Mouse (Mus musculus) myocyte (in vitro differentiated cells): ENCODE measurements around the gene Car8.

ENCODE experiments used
- CEBPB ChIP-seq: IDR thresholded peaks from 2 replicates; pipeline ENCODE4 v1.6.1; 2011; ENCODE audit warnings: mild to moderate bottlenecking, moderate library complexity; ENCODE audit not compliant: poor library complexity, insufficient read depth, severe bottlenecking
- E2F4 ChIP-seq: IDR thresholded peaks from one replicate; pipeline ENCODE4 v1.6.1; 2011; ENCODE audit warnings: mild to moderate bottlenecking, control low read depth, moderate library complexity; ENCODE audit not compliant: insufficient read depth
- MAX ChIP-seq: IDR thresholded peaks from one replicate; pipeline ENCODE4 v1.6.1; 2011; ENCODE audit warnings: low read depth, mild to moderate bottlenecking, control low read depth
- MYOD1 ChIP-seq, 3 experiments: IDR thresholded peaks; one replicate each; pipeline ENCODE4 v1.6.1; 2011; ENCODE audit warnings: control low read depth in 2 of 3, low read depth in 2 of 3, mild to moderate bottlenecking in 2 of 3, moderate library complexity in 1 of 3; ENCODE audit not compliant: insufficient read length in 2 of 3, control insufficient read depth in 1 of 3
- POLR2A ChIP-seq: IDR thresholded peaks from one replicate; pipeline ENCODE4 v1.6.1; 2011; ENCODE audit warnings: low read depth, mild to moderate bottlenecking, control low read depth, moderate library complexity; ENCODE audit not compliant: insufficient read length
- POLR2AphosphoS2 ChIP-seq: IDR thresholded peaks from one replicate; pipeline ENCODE4 v1.6.1; 2011; ENCODE audit warnings: low read depth, control low read depth; ENCODE audit not compliant: insufficient read length
- TCF12 ChIP-seq: IDR thresholded peaks from one replicate; pipeline ENCODE4 v1.6.1; 2011; ENCODE audit warnings: mild to moderate bottlenecking, control low read depth; ENCODE audit not compliant: poor library complexity, insufficient read depth, severe bottlenecking
- USF1 ChIP-seq: IDR thresholded peaks from one replicate; pipeline ENCODE4 v1.6.1; 2011; ENCODE audit warnings: low read depth, mild to moderate bottlenecking, control low read depth, moderate library complexity

DNA sequence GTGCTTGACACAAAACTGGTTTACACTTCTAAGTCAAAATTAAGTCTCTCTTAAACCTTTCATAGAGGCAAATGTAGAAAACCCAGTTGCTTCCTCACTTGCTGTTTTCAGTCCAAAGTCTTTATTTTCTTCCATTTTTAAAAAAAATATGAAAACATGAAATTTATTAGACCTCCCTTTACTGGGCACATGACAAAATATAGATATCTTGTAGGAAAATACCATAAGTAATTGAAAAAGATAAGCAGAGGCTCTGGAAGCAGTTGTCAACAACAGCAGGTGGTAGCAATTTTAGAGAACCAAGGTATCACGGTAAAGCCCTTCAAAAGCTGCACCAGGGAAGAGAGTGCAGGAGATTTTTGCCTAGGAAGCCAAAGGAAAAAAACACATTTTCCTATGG, 30.9 kb downstream of the Car8 start:
- TF ChIP-seq POLR2AphosphoS2 (no peak), POLR2A (no peak), USF1 (no peak), CEBPB (no peak), MAX (no peak), E2F4 (no peak), MYOD1 (IDR thresholded peaks at IDR 0.05; ENCODE audit: control insufficient read depth in 1 of 3, insufficient read length in 2 of 3, low read depth in 2 of 3) (no peak), TCF12 (no peak)
